Mouse (Mus musculus) olfactory bulb, adult 2 months (tissue): ENCODE measurements around the gene Zfp46.

Experiments
- CTCF ChIP-seq: fragments of 200-500 bp; IDR thresholded peaks from 2 replicates; pipeline ENCODE4 v1.5.1; 2012; ENCODE audit warnings: low read depth, mild to moderate bottlenecking, low read length, moderate library complexity; ENCODE audit not compliant: insufficient read depth
- POLR2A ChIP-seq: fragments of 200-500 bp; IDR thresholded peaks from 2 replicates; pipeline ENCODE4 v1.6.1; 2012; ENCODE audit warnings: mild to moderate bottlenecking, low read depth, low read length, moderate library complexity; ENCODE audit not compliant: insufficient read depth

- TF ChIP-seq CTCF (no peak), POLR2A (no peak)
Observed at GRCm38 (mm10) chr4:136249332-136249647, 35.2 kb upstream of the Zfp46 start.
